Mouse (Mus musculus): ENCODE data around the gene 1110051M20Rik.

- TF ChIP-seq POLR2A (IDR thresholded peaks at IDR 0.05; ENCODE audit: low read depth, low read length) (no peak), ZC3H11A (IDR thresholded peaks at IDR 0.05; ENCODE audit: low read depth, low read length) (no peak), MXI1 (IDR thresholded peaks at IDR 0.05; ENCODE audit: low read depth, low read length) (no peak), CTCF (conservative IDR thresholded peaks at IDR 0.05 in 1 of 2, IDR thresholded peaks at IDR 0.05 in 1 of 2; ENCODE audit: low read depth in 2 of 2, low read length in 2 of 2) (no peak), USF1 (IDR thresholded peaks at IDR 0.05; ENCODE audit: low read depth, low read length) (no peak), MEF2A (IDR thresholded peaks at IDR 0.05; ENCODE audit: borderline replicate concordance, low read depth, low read length) (no peak), TCF12 (IDR thresholded peaks at IDR 0.05; ENCODE audit: low read depth, low read length) (no peak)
Observed at GRCm38 (mm10) chr2:91424061-91424720, 20.3 kb downstream of the 1110051M20Rik start.
